Mouse (Mus musculus): Measurements from ENCODE around the gene Ndufs2. TPM values are rescaled to one million over a fixed set of nuclear protein-coding genes. Genes with fewer than 3 reads are reported as not detected.

The Ndufs2 gene
- 122 and 131 TPM in 2 replicates for polyA plus RNA-seq (2012; ENCODE audit: insufficient read depth, insufficient read length, missing spikeins)

GRCm38 (mm10) chr1:171250680-171251593, at the start of gene Ndufs2:
TSS of gene Ndufs2 (minus strand) at chr1:171251388.
- H3K4me3 ChIP-seq (ENCODE audit: insufficient read depth, low read length), result no peak within 1 kb of the TSS
- no peak within 1 kb of the TSS for H3K27ac ChIP-seq (ENCODE audit: insufficient read depth, low read depth, low read length)
- peaks cover 34% of the 10 kb centered on the region for H3K4me1 ChIP-seq (ENCODE audit: control insufficient read depth, insufficient read depth, low read length)
- TF ChIP-seq POLR2A (IDR thresholded peaks at IDR 0.05; ENCODE audit: borderline replicate concordance, low read depth, low read length) (no peak), CTCF (IDR thresholded peaks at IDR 0.05; ENCODE audit: low read depth, low read length) (no peak)

- no peak overlapping the region for H3K27ac ChIP-seq (ENCODE audit: insufficient read depth, low read depth, low read length)
- H3K4me1 ChIP-seq (ENCODE audit: control insufficient read depth, insufficient read depth, low read length), result peaks cover 2% of the 10 kb centered on the region; the same call in 1 of the 2 replicates
- no peak for TF ChIP-seq POLR2A (IDR thresholded peaks at IDR 0.05; ENCODE audit: borderline replicate concordance, low read depth, low read length)
- no peak for TF ChIP-seq CTCF (IDR thresholded peaks at IDR 0.05; ENCODE audit: low read depth, low read length)
- no peak overlapping the region for H3K4me3 ChIP-seq (ENCODE audit: insufficient read depth, low read length)
Observed at GRCm38 (mm10) chr1:171298226-171298625, 47.0 kb upstream of the Ndufs2 start.

GRCm38 (mm10) chr1:171295063-171295402, 43.8 kb upstream of the Ndufs2 start:
- TF ChIP-seq CTCF (IDR thresholded peaks at IDR 0.05; ENCODE audit: low read depth, low read length) (no peak), POLR2A (IDR thresholded peaks at IDR 0.05; ENCODE audit: borderline replicate concordance, low read depth, low read length) (no peak)
- peaks cover 2% of the 10 kb centered on the region; the same call in 1 of the 2 replicates for H3K4me1 ChIP-seq (ENCODE audit: control insufficient read depth, insufficient read depth, low read length)
- H3K27ac ChIP-seq (ENCODE audit: insufficient read depth, low read depth, low read length), result peak overlapping the region; percentile 88
- peak overlapping the region; percentile 68 for H3K4me3 ChIP-seq (ENCODE audit: insufficient read depth, low read length)

- no peak for TF ChIP-seq CTCF (IDR thresholded peaks at IDR 0.05; ENCODE audit: low read depth, low read length)
- TF ChIP-seq POLR2A (IDR thresholded peaks at IDR 0.05; ENCODE audit: borderline replicate concordance, low read depth, low read length), result no peak
- H3K27ac ChIP-seq (ENCODE audit: insufficient read depth, low read depth, low read length), result peak within 1 kb of the TSS; percentile 88
- H3K4me1 ChIP-seq (ENCODE audit: control insufficient read depth, insufficient read depth, low read length), result peaks cover 2% of the 10 kb centered on the region; the same call in 1 of the 2 replicates
- peak within 1 kb of the TSS; percentile 68 for H3K4me3 ChIP-seq (ENCODE audit: insufficient read depth, low read length)
Observed at GRCm38 (mm10) chr1:171294298-171295062, 43.3 kb upstream of the Ndufs2 start, which contains the start of gene Ufc1. TSS of gene Ufc1 (minus strand) at chr1:171295024.

- no peak for TF ChIP-seq POLR2A (IDR thresholded peaks at IDR 0.05; ENCODE audit: borderline replicate concordance, low read depth, low read length)
- no peak for TF ChIP-seq CTCF (IDR thresholded peaks at IDR 0.05; ENCODE audit: low read depth, low read length)
- peaks cover 2% of the 10 kb centered on the region; the same call in 1 of the 2 replicates for H3K4me1 ChIP-seq (ENCODE audit: control insufficient read depth, insufficient read depth, low read length)
- H3K4me3 ChIP-seq (ENCODE audit: insufficient read depth, low read length), result peak overlapping the region; percentile 68
- peak overlapping the region; percentile 88; the same call in 1 of the 2 replicates for H3K27ac ChIP-seq (ENCODE audit: insufficient read depth, low read depth, low read length)
Observed at GRCm38 (mm10) chr1:171293906-171294297, 42.7 kb upstream of the Ndufs2 start.

GRCm38 (mm10) chr1:171293351-171293750, 42.2 kb upstream of the Ndufs2 start:
- H3K4me1 ChIP-seq (ENCODE audit: control insufficient read depth, insufficient read depth, low read length), result peaks cover 2% of the 10 kb centered on the region; the same call in 1 of the 2 replicates
- no peak overlapping the region for H3K4me3 ChIP-seq (ENCODE audit: insufficient read depth, low read length)

GRCm38 (mm10) chr1:171288328-171288727, 37.1 kb upstream of the Ndufs2 start:
- no peak overlapping the region for H3K4me3 ChIP-seq (ENCODE audit: insufficient read depth, low read length)
- no peak overlapping the region for H3K27ac ChIP-seq (ENCODE audit: insufficient read depth, low read depth, low read length)
- peaks cover 23% of the 10 kb centered on the region for H3K4me1 ChIP-seq (ENCODE audit: control insufficient read depth, insufficient read depth, low read length)
- no peak for TF ChIP-seq POLR2A (IDR thresholded peaks at IDR 0.05; ENCODE audit: borderline replicate concordance, low read depth, low read length)

More at GRCm38 (mm10) chr1:171293351-171293750, 42.2 kb upstream of the Ndufs2 start:
- TF ChIP-seq CTCF (IDR thresholded peaks at IDR 0.05; ENCODE audit: low read depth, low read length) (no peak), POLR2A (IDR thresholded peaks at IDR 0.05; ENCODE audit: borderline replicate concordance, low read depth, low read length) (no peak)
- no peak overlapping the region for H3K27ac ChIP-seq (ENCODE audit: insufficient read depth, low read depth, low read length)

GRCm38 (mm10) chr1:171287136-171288081, 36.2 kb upstream of the Ndufs2 start, which contains the start of gene Usp21:
TSS of gene Usp21 (minus strand) at chr1:171287991.
- TF ChIP-seq POLR2A (IDR thresholded peaks at IDR 0.05; ENCODE audit: borderline replicate concordance, low read depth, low read length) (no peak), CTCF (IDR thresholded peaks at IDR 0.05; ENCODE audit: low read depth, low read length) (no peak)
- Histone ChIP-seq H3K4me1 (ENCODE audit: control insufficient read depth, insufficient read depth, low read length) (peaks cover 29% of the 10 kb centered on the region), H3K27ac (ENCODE audit: insufficient read depth, low read depth, low read length) (peak within 1 kb of the TSS; percentile 54), H3K4me3 (ENCODE audit: insufficient read depth, low read length) (peak within 1 kb of the TSS; percentile 89)

- Histone ChIP-seq H3K27ac (ENCODE audit: insufficient read depth, low read depth, low read length) (no peak overlapping the region), H3K4me3 (ENCODE audit: insufficient read depth, low read length) (no peak overlapping the region), H3K4me1 (ENCODE audit: control insufficient read depth, insufficient read depth, low read length) (peaks cover 33% of the 10 kb centered on the region)
- TF ChIP-seq CTCF (IDR thresholded peaks at IDR 0.05; ENCODE audit: low read depth, low read length), result no peak
- TF ChIP-seq POLR2A (IDR thresholded peaks at IDR 0.05; ENCODE audit: borderline replicate concordance, low read depth, low read length), result no peak
Observed at GRCm38 (mm10) chr1:171286517-171286916, 35.3 kb upstream of the Ndufs2 start.

All from bone marrow macrophage, adult 2 months (primary cell).